Mouse (Mus musculus) intestine, embryonic 15.5 days (tissue): ENCODE results near the gene Cadm2. TPM values are rescaled to one million over a fixed set of nuclear protein-coding genes. Genes with fewer than 3 reads are reported as not detected.

Source experiments
- ATAC-seq: fragments of 200-750 bp; cut with Nextera tagmentation; 2 replicates; pipeline ENCODE4 v1.8.0; 2017; ENCODE audit warnings: moderate TSS enrichment, moderate library complexity
- H3K27ac ChIP-seq: fragments of 300-500 bp; sonication (generic); 2 replicates; pipeline ENCODE4 v1.5.1; 2015; ENCODE audit warnings: mild to moderate bottlenecking, inconsistent platforms
- H3K27me3 ChIP-seq: fragments of 300-500 bp; sonication (generic); replicated peaks from 2 replicates; pipeline ENCODE4 v1.6.1; 2015; ENCODE audit warnings: inconsistent platforms
- H3K36me3 ChIP-seq: fragments of 300-500 bp; sonication (generic); 2 replicates; pipeline ENCODE4 v1.6.1; 2015; ENCODE audit warnings: inconsistent platforms
- H3K4me1 ChIP-seq: fragments of 300-500 bp; sonication (generic); replicated peaks from 2 replicates; pipeline ENCODE4 v1.6.1; 2015; ENCODE audit warnings: inconsistent platforms
- H3K4me2 ChIP-seq: fragments of 300-500 bp; sonication (generic); replicated peaks from 2 replicates; pipeline ENCODE4 v1.6.1; 2015; ENCODE audit warnings: mild to moderate bottlenecking, inconsistent platforms
- H3K4me3 ChIP-seq: fragments of 300-500 bp; sonication (generic); replicated peaks from 2 replicates; pipeline ENCODE4 v1.5.1; 2015; ENCODE audit warnings: inconsistent platforms
- H3K9ac ChIP-seq: fragments of 300-500 bp; sonication (generic); 2 replicates; pipeline ENCODE4 v1.6.1; 2015; ENCODE audit warnings: inconsistent platforms
- H3K9me3 ChIP-seq: fragments of 300-500 bp; sonication (generic); 2 replicates; pipeline ENCODE4 v1.6.1; 2016; ENCODE audit warnings: inconsistent platforms
- WGBS: fragments of 180-500 bp; shearing (Covaris S2); methylation state at CpG from one replicate; pipeline ENCODE4 v1.1.7; 2015; 5-methylcytosine and 5-hydroxymethylcytosine counted together
- polyA plus RNA-seq: library from polyadenylated mRNA; unstranded; fragments of >200 nt; fragmentation: Nextera tagmentation; extraction: Ambion mirVana; gene quantifications from 2 replicates; pipeline ENCODE4 v1.2.1, GENCODE M21; 2015

Gene Cadm2
- 0.54 and 0.75 TPM in 2 replicates for polyA plus RNA-seq

DNA sequence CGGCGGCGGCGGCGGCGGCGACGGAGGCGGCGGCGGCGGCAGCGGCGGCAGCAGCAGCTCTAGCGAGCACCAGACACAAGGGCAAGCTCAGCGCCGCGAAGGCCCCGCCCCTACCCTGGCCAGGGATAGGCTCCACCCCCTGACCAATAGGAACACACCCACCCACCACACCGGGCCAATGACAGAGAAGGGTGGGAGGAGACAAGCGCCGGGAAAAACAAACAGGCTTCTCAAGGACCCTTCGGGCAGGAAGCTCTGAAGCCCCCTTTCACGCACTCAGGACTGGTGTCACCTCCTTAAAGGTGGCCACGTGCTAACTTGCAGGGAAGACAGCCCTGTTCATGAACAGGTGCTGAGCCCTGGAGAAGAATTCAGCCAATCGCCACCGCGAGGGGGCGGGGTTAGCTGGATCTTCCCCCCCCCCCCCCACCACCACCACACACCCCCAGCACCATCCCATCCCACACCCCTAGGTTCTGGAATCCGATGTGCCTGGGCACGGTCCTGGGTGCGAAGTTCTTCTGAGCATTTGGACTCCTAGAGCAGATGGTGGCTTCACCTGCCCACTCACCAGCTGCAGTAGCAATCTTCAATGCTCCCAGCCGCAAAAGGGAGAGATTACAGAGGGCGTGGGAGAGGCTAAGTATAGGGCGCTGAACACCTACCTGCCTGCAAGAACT, at the start of gene Cadm2:
TSS of gene Cadm2 (minus strand) at position 83 of the 680 bp plus-strand sequence.
- peak within 1 kb of the TSS; percentile 99 for H3K4me2 ChIP-seq
- 2% methylated on average over 20 of the region's 35 CpGs for WGBS
- H3K36me3 ChIP-seq, result no peaks in the 10 kb centered on the region
- H3K27me3 ChIP-seq, result peaks cover 9% of the 10 kb centered on the region; the same call in 1 of the 2 replicates
- no peak within 1 kb of the TSS for H3K27ac ChIP-seq
- H3K4me3 ChIP-seq, result peak within 1 kb of the TSS; percentile 66
- peaks cover 17% of the 10 kb centered on the region for H3K4me1 ChIP-seq
- peak; percentile 100 for ATAC-seq
- H3K9me3 ChIP-seq, result no peaks in the 10 kb centered on the region
- peak within 1 kb of the TSS; percentile 50 for H3K9ac ChIP-seq

DNA sequence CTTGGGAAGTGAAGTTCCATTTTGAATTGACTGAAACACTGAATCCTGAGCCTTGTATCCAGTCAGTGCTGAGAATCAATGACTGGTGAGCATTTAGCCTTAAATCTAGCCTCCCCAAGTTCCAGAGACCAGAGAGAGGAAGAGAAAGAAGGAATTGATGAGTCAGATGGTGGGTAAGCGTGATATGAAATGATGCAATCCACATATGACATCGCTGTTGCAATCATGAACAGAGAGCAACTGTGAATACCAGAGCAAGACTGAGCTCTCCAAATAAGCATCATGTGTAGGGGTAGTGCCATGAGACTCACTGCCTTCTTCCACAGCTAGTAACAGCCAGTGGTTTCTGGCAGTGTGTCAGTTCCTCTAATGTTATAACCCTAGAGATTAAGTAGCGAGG, 26.2 kb upstream of the Cadm2 start:
- WGBS, result 91% methylated on average over 3 of the region's 3 CpGs

DNA sequence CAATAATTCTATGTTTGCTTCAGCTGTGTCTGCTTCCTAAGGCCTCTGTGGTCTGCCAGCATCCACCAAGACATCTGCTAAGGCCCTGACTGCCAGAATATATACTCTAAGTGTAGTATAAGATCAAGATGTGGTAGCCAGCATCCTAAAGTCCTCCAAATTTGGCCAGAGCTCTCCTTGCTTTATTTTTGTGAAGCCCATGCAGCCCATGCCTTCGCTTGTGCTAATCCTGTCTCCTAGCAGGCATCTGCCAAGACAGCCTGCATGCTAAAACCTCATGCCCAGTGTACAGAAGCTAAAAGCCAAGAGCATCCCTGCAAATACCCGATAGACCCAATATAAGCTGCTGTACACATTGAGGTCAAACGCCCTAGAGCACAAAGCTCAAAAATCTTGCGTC, 22.9 kb upstream of the Cadm2 start:
- 89% methylated on average over 4 of the region's 4 CpGs for WGBS

More for the DNA sequence above, 26.2 kb upstream of the Cadm2 start:
- ATAC-seq, result no peak
- H3K27me3 ChIP-seq, result no peaks in the 10 kb centered on the region
- H3K4me2 ChIP-seq, result no peak overlapping the region
- H3K36me3 ChIP-seq, result no peaks in the 10 kb centered on the region
- no peak overlapping the region for H3K4me3 ChIP-seq
- no peaks in the 10 kb centered on the region for H3K9me3 ChIP-seq
- H3K4me1 ChIP-seq, result no peaks in the 10 kb centered on the region
- no peak overlapping the region for H3K27ac ChIP-seq
- no peak overlapping the region for H3K9ac ChIP-seq

DNA sequence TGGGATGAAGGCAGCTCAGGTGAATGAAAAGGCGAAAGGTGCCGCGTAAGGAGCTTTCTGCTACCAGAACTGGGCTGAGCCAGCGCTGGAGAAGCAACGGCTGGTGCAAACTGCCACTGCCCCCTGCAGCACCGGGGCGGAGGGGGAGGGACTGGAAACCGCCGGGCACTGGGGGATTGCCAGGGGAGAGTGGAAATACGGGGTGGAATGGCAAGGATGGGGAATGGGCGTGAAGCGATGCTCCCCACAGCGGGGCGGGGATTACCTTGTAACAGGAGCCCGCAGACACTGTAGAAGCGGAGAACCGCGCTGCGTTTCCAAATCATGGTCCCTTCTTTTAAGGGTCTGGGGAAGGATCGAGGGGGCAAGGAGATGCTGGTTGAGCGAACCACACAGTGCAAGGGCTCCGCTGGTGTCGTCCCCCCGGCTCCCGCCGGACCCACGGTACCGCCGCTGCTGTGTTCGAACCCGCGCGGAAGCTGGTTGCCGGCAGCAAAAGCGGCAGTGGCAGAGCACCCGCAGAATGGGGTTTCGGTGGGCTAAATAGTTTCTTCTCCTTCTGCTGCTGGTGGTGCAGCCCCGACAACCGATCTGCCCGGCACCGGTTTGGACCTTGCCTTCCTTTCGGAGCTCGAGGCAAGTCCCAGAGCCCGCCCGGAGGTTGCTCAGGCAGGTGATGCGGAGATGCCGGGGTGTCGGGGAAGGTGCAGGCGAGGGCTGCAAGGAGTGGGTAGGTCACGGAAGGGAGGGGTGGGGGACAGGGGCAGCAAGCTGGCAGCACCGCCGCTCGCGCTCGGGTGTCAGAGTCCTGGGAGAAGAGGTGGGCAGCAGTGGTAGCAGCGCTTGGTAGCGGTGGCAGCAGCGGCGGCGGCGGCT, 564 bp downstream of the Cadm2 start:
- Histone ChIP-seq H3K4me1 (peaks cover 17% of the 10 kb centered on the region), H3K27me3 (peaks cover 9% of the 10 kb centered on the region; the same call in 1 of the 2 replicates), H3K9me3 (no peaks in the 10 kb centered on the region), H3K27ac (no peak overlapping the region), H3K9ac (peak overlapping the region; percentile 50), H3K36me3 (no peaks in the 10 kb centered on the region), H3K4me3 (peak overlapping the region; percentile 66), H3K4me2 (peak overlapping the region; percentile 99)
- WGBS, result under 1% methylated on average over 57 of the region's 61 CpGs
- ATAC-seq, result peak; percentile 63

More for the DNA sequence above, 22.9 kb upstream of the Cadm2 start:
- Histone ChIP-seq H3K4me2 (no peak overlapping the region), H3K36me3 (no peaks in the 10 kb centered on the region), H3K9ac (no peak overlapping the region), H3K4me3 (no peak overlapping the region), H3K9me3 (no peaks in the 10 kb centered on the region), H3K27ac (no peak overlapping the region), H3K4me1 (no peaks in the 10 kb centered on the region), H3K27me3 (no peaks in the 10 kb centered on the region)
- ATAC-seq, result no peak

DNA sequence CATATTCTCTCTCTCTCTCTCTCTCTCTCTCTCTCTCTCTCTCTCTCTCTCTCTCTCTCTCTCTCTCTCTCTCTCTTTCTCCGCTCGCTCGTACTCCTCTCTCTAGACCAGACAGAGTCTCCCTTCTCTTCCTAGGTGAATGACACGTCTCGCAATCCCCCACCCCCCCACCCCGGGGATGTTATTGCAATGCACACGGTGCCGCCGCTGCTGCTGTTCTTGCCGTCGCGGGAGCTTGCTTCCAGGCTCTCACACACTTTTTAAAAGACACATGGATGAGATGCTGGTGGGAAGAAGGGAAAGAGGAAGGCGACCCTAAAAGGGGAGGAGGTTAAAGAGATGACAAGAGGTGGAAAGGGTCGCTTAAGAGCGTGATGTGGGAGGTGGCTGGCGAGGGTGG, 1.3 kb downstream of the Cadm2 start:
- H3K4me2 ChIP-seq, result peak overlapping the region; percentile 99
- WGBS, result 0% methylated on average over 12 of the region's 16 CpGs

GRCm38 (mm10) chr16:67618817-67619216, 1.9 kb downstream of the Cadm2 start:
- WGBS, result 17% methylated on average over 13 of the region's 13 CpGs
- H3K4me3 ChIP-seq, result no peak overlapping the region
- no peak for ATAC-seq
- no peak overlapping the region for H3K9ac ChIP-seq
- peaks cover 17% of the 10 kb centered on the region for H3K4me1 ChIP-seq
- peaks cover 9% of the 10 kb centered on the region; the same call in 1 of the 2 replicates for H3K27me3 ChIP-seq
- H3K9me3 ChIP-seq, result no peaks in the 10 kb centered on the region
- H3K4me2 ChIP-seq, result peak overlapping the region; percentile 99; the same call in 1 of the 2 replicates
- H3K36me3 ChIP-seq, result no peaks in the 10 kb centered on the region
- H3K27ac ChIP-seq, result no peak overlapping the region

More for the DNA sequence above, 1.3 kb downstream of the Cadm2 start:
- Histone ChIP-seq H3K9me3 (no peaks in the 10 kb centered on the region), H3K4me1 (peaks cover 17% of the 10 kb centered on the region), H3K27ac (no peak overlapping the region), H3K9ac (no peak overlapping the region), H3K36me3 (no peaks in the 10 kb centered on the region), H3K27me3 (peaks cover 9% of the 10 kb centered on the region; the same call in 1 of the 2 replicates), H3K4me3 (peak overlapping the region; percentile 66)
- no peak for ATAC-seq

DNA sequence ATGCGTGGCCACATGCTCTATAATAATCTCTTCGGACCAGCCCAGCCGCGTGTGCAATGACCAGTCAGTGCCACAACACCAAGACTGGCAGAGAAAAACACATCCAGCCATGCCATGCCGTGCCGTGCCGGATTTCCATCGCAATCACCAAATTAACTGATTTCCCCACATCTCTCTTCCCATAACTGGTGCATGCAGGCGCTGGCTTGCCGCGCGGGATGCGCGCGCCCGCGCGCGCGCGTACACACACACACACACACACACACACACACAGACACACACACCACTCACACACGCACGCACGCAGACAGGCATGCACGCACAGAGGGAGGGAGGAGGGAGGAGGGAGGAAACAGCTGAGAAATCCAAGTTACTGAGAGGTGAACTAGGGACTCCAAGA, 2.9 kb downstream of the Cadm2 start:
- Histone ChIP-seq H3K36me3 (no peaks in the 10 kb centered on the region), H3K4me3 (peak overlapping the region; percentile 30), H3K4me2 (peak overlapping the region; percentile 65), H3K4me1 (peaks cover 17% of the 10 kb centered on the region), H3K9me3 (no peaks in the 10 kb centered on the region), H3K27me3 (peaks cover 9% of the 10 kb centered on the region; the same call in 1 of the 2 replicates), H3K27ac (no peak overlapping the region), H3K9ac (no peak overlapping the region)
- no peak for ATAC-seq
- 0% methylated on average over 25 of the region's 25 CpGs for WGBS

- no peak overlapping the region for H3K4me2 ChIP-seq
- ATAC-seq, result no peak
- H3K9me3 ChIP-seq, result no peaks in the 10 kb centered on the region
- H3K27ac ChIP-seq, result no peak overlapping the region
- H3K4me3 ChIP-seq, result no peak overlapping the region
- H3K36me3 ChIP-seq, result no peaks in the 10 kb centered on the region
- H3K9ac ChIP-seq, result no peak overlapping the region
- peaks cover 17% of the 10 kb centered on the region for H3K4me1 ChIP-seq
- WGBS, result 22% methylated on average over 1 of the region's 1 CpGs
- H3K27me3 ChIP-seq, result peaks cover 9% of the 10 kb centered on the region; the same call in 1 of the 2 replicates
Observed at GRCm38 (mm10) chr16:67617256-67617655, 3.5 kb downstream of the Cadm2 start.

- no peak for ATAC-seq
- Histone ChIP-seq H3K27ac (no peak overlapping the region), H3K36me3 (no peaks in the 10 kb centered on the region), H3K4me3 (no peak overlapping the region), H3K27me3 (peaks cover 2% of the 10 kb centered on the region; the same call in 1 of the 2 replicates), H3K4me1 (peaks cover 3% of the 10 kb centered on the region; the same call in 1 of the 2 replicates), H3K9ac (no peak overlapping the region), H3K4me2 (no peak overlapping the region), H3K9me3 (no peaks in the 10 kb centered on the region)
- 38% methylated on average over 2 of the region's 2 CpGs for WGBS
Observed at GRCm38 (mm10) chr16:67613876-67614275, 6.8 kb downstream of the Cadm2 start.

GRCm38 (mm10) chr16:67610904-67611681, 9.6 kb downstream of the Cadm2 start:
- no peaks in the 10 kb centered on the region for H3K9me3 ChIP-seq
- no peak overlapping the region for H3K9ac ChIP-seq
- 43% methylated on average over 7 of the region's 7 CpGs for WGBS
- no peak overlapping the region for H3K4me3 ChIP-seq
- H3K4me2 ChIP-seq, result no peak overlapping the region
- H3K4me1 ChIP-seq, result no peaks in the 10 kb centered on the region
- no peak for ATAC-seq
- no peak overlapping the region for H3K27ac ChIP-seq
- no peaks in the 10 kb centered on the region for H3K27me3 ChIP-seq
- H3K36me3 ChIP-seq, result no peaks in the 10 kb centered on the region

DNA sequence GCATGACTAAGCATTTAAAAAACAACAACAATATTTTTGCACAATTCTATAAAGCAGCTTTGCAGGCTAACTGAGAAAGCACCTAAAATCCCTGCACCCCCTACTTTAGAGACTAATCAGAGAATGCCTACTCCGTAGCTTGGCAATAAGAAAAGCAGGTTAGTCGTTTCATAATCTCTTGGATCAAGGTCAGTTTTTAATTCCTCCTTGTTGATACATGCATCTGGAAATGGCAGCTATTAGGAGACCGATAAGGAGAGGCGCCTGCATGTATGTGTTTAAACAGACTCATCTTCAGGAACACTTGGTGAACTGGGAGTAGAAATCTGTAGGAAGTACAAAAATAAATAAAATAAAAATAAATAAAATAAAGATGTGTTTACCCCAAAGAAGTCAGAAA, 11.6 kb downstream of the Cadm2 start:
- H3K4me1 ChIP-seq, result no peaks in the 10 kb centered on the region
- no peak overlapping the region for H3K4me3 ChIP-seq
- ATAC-seq, result no peak
- H3K9me3 ChIP-seq, result no peaks in the 10 kb centered on the region
- 56% methylated on average over 4 of the region's 4 CpGs for WGBS
- no peak overlapping the region for H3K27ac ChIP-seq
- no peak overlapping the region for H3K9ac ChIP-seq
- H3K27me3 ChIP-seq, result no peaks in the 10 kb centered on the region
- no peak overlapping the region for H3K4me2 ChIP-seq
- H3K36me3 ChIP-seq, result no peaks in the 10 kb centered on the region

GRCm38 (mm10) chr16:67608499-67608898, 12.2 kb downstream of the Cadm2 start:
- Histone ChIP-seq H3K9ac (no peak overlapping the region), H3K36me3 (no peaks in the 10 kb centered on the region), H3K9me3 (no peaks in the 10 kb centered on the region), H3K4me1 (no peaks in the 10 kb centered on the region), H3K4me3 (no peak overlapping the region), H3K27me3 (no peaks in the 10 kb centered on the region), H3K4me2 (no peak overlapping the region), H3K27ac (no peak overlapping the region)
- 56% methylated on average over 3 of the region's 3 CpGs for WGBS
- no peak for ATAC-seq
